Mouse (Mus musculus) embryonic fibroblast, embryonic 13.5 days (primary cell): Measurements from ENCODE around the gene Atp5b.
A peak's percentile ranks its signal among the peaks of the same experiment; 100 is the strongest.

Experiments used
- CTCF ChIP-seq: IDR thresholded peaks from 2 replicates; pipeline ENCODE4 v1.5.1; 2011; ENCODE audit warnings: mild to moderate bottlenecking, control low read depth, low read length, moderate library complexity, borderline replicate concordance; ENCODE audit not compliant: insufficient read depth
- POLR2A ChIP-seq: IDR thresholded peaks from 2 replicates; pipeline ENCODE4 v1.6.1; 2011; ENCODE audit warnings: low read depth, mild to moderate bottlenecking, control low read depth, low read length, moderate library complexity

DNA sequence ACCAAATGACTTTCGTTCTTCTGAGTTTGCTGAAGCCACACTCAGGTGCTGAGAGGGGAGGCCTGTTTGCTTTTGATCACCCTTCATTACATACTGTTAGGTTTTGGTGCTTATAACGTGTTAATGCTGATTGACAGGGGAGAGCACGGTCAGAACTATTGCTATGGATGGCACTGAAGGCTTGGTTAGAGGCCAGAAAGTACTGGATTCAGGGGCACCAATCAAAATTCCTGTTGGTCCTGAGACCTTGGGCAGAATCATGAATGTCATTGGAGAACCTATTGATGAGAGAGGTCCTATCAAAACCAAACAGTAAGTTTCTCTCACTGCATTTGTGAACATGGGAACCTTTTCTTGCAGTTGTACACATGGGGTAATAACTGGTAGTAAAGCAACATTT lies 1.1 kb downstream of the Atp5b start:
- TF ChIP-seq POLR2A, result 0 out of 2 replicates have a peak, but pooled peaks have one; percentile 3
- TF ChIP-seq CTCF, result no peak
